Mouse (Mus musculus): ENCODE data around the gene Lhpp.

Gene Lhpp

DNA sequence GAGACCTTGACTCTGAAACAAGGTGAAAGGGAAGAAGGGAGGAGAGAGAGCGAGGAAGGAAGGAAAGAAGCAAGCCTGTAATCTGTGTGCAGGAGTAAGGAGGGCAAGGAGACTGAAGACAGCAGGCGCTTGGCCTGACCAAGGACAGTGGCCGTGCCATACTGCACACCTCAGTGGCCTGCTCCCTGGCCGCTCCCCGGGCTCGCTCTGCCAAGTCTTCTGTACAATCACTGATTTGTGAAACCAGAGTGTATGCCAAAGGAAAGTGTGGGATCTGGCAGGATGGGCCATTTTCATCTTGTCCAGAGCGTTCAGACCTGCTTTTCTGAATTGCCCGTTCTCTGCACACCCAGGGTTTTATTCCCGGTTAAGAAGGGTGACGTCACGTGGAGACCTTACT is 70.9 kb downstream of the Lhpp start:
- no peak for DNase-seq (ENCODE audit: low spot score in 2 of 2)

DNA sequence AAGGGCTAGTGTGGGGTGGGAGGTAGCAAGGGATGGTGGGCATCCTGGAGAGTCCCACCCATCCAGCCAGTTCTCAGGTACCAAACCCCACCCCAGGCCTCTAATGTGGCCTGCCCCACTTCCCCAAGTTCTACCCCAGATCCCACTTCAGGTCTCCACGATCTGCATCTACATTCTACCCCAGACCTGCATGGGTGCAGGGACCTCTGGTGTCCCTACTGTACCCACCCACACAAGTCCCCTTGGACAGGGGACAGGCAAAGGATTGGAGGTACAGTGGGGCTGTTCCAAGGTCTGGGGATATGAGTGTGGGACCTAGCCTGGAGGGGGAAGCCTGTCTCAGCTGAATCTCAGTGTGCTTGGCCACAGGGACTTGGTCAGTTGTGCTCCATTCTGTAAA is 71.4 kb downstream of the Lhpp start:
- no peak for DNase-seq (ENCODE audit: low spot score in 2 of 2)

DNA sequence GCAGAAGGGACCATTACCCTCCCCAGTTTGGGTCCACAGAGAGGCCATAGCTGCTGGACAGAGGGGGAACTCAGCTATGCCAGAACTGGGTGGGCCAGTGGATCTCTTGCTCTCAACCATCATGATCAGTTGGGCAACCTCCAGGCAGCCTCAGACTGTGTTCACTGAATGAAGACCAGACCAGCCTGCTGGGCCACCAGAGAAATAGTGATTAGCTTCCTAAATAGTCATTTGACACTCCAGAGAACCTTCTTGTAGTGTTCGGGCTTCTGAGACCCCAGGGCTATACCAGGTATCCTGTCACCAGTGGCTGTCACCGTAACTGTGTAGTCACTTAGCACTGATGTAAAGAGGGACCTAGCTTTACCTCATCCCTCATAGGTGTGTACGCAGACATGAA is 71.9 kb downstream of the Lhpp start:
- no peak for DNase-seq (ENCODE audit: low spot score in 2 of 2)

DNA sequence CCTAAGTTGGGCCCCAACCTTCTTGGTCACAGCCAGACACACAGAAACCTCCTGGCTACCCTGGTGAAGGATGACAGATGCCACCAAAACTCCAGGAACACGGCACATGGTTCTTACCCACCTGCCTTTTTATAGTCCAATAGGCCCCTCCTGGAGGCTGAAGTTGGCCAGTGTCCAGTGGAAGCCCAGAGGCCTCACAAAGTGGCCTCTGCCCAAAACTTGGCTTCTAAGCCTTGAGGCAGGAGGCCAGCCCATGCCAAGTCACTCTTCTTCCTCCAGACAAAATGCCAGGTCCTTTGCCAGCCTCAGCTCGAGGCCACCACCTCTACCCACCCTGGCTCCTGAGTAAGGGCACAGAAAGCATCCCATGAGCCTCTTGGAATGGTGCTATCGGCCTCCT is 72.5 kb downstream of the Lhpp start:
- no peak for DNase-seq (ENCODE audit: low spot score in 2 of 2)

DNA sequence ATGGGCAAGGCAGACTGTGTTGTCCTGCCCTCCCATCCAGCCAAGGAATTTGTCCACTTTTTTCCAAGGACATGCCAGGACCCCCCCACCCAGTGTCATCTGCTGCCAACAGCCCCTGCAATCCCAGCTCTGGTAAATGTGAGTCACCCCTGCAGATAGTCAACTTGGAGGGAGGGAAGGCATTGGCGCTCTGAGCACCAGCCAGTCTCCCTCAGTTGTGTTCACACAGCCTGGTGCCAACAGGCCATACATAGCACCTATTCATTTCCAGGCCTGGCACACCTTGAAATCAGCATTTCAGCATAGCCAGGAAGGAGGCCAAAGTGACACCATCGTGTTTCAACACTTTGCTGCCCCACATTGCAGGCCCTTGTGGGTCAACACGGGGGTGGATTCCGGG is 73.5 kb downstream of the Lhpp start:
- no peak for DNase-seq (ENCODE audit: low spot score in 2 of 2)

DNA sequence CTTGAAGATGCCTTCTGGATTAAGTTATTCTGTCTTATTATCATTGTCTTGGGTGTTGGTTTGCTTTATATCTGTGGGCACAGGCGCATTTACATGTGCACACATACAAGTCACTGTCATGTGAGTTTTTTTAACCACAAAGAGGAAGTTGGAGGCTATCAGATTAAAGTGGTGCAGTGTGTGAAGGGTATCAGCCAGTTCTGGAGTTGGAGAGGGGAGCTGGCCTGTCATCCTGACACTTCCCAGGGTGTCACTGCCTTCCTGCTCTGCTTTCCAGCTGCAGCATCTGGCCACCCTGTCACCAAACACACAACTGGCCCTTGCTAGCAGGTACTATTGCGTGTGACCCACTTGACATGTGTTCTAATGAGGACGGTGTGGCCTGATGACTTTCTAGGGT is 76.1 kb downstream of the Lhpp start:
- no peak for DNase-seq (ENCODE audit: low spot score in 2 of 2)

DNA sequence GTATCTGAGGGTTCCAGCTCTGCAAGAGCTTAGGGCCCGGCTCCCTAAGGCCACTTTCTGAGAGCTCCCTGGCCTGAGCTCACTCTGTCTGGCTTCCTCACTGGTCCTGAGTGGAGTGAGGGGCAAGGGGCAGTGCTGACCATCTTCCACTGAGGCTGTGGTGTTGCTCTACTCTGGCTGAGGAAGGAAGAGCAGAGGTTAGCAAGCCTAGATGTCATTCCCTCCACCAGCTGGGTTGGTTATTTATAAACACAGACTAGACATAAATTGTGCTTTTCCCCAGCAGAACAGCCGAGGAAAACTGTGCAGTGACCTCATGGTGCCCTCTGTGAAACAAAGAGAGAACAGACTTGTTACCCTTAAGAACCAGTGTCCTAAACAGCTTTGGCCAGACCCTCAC is 77.5 kb downstream of the Lhpp start:
- DNase-seq (ENCODE audit: low spot score in 2 of 2) = no peak

DNA sequence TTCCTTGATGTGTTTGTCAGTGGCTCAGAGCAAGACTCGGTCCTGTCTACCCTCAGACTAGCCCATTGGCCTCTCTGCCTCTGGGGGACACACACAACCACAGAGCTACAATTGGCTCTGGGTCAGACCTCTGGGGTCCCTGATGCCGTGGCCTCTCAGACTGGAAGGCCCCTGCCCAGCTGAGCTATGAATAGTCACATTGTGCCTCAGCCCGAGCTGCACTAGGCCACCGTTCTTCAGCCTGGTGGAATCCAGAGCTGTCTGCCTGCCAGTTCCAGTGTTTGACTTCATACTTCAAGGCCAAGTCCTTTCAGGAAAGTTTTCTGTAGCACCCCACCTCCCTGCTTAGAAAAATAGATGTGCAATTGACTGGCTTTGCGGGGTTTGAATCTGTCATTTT is 78.3 kb downstream of the Lhpp start:
- no peak for DNase-seq (ENCODE audit: low spot score in 2 of 2)

DNA sequence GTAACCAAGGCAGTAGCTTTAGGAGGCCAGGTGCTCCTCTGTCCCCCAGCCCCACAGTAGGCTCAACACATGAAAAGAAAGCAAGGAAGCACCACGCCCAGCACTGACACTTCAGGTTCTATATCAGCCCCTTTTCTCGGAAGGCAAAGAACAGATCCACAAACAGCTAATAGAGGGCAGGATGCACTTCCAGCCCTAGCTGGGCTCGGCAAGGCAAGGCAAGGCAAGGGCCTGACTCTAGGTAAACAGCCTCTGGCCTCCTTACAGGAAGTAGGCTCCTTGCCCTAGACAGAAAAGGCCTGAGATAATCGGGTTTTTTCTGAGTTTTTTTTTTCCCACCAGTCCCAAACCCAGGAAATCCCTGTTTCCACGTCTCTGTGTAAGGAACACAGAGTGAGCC is 79.3 kb downstream of the Lhpp start:
- DNase-seq (ENCODE audit: low spot score in 2 of 2) = no peak

DNA sequence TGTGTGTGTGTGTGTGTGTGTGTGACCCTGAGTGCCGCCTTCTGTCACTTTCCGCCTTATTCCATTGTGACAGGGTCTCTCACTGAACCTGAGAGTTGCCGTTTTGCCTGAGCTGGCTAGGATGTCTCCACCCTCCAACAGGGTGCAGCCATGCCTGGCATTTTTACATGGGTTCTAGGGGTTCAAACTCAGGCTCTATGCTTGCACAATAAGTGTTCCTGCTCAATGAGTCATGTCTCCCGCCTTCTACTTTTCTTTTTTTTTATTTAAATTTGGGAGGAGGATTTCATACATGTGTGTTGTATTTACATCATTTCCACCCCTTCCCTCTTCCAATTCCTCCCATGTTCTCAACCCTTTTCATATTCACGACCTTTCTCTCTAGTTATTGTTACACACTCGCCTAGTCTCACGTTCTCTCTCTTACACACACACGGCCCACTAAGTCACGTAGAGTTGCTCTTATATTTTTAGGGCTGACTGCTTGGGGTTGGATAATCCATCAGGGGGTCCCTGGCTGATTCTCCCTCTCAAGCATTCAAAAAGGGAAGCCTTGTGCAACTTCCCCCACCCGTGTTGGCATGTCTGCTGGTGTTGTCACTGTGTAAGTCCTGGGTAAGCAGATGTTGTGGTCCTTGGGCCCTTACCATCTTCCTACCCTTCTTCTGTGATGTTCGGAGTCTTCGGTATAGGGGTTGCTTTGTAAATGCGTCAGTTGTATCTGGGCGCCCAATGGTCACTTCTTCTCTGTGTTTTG is 80.5 kb downstream of the Lhpp start:
- DNase-seq (ENCODE audit: low spot score in 2 of 2) = no peak

DNA sequence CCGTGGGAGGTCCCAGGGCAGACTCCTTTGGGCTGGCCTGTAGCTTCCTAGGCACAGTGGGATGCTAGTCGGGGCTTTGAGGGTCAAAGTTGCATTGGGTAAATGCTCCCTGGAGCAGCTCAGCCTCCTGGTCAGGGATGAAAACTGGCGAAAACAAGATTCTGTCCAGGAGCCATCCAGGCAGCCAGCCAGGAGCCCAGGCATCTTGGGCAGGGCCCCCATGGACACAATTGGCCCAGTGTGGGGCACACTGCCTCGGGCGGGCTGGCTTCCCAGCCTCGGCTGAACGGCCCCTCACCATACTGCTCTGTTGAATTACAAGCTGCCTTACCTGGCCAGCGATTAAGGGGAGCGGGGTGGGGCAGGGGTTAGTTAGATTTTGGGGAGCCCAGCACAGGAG is 82.3 kb downstream of the Lhpp start:
- no peak for DNase-seq (ENCODE audit: low spot score in 2 of 2)

DNA sequence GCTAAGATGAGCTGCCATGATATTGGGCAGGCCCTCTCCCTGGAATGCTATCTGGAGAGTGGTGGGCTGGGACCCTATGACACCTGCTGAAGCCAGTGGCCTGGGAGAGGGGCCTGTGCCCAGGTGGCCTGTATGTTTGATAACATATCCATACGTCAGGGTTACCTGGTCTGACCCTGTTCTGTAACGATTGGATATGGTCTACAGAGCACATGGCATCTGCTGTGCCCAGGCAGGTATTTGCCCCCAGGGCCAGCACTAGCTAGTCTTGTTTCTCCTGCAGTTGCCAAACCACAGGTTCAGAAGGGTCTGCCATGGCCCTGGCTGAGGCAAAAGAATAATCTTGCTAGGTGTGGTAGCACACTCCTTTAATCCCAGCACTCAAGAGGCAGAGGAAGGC is 83.1 kb downstream of the Lhpp start:
- no peak for DNase-seq (ENCODE audit: low spot score in 2 of 2)

DNA sequence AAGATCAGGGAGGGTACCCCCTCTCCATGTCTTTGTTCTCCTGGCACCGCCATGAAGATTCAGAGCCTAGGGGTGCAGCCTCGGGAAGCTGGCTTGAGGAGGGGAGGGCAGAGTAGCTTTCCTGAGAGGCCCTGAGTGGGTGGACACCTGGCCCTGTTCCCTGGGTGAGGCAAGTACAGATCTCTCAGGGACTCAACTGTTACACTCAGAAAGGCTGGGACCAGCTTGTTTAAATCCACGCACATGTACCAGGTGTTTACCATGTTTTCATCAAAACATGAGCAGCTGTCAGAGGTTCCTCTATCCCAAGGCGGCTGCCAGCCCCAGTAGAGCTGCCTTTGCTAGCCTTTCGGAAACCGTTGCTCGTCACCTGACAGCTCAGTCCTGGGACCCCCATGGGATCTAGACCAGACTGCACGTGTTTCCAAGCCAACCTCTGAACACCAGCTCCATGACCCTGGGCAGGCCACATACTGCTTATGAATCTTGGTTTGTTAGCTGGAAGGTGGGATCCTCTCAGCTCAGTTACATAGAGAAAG is 86.9 kb downstream of the Lhpp start:
- DNase-seq (ENCODE audit: low spot score in 2 of 2) = peak in 1 of 2 experiments; percentile 29

DNA sequence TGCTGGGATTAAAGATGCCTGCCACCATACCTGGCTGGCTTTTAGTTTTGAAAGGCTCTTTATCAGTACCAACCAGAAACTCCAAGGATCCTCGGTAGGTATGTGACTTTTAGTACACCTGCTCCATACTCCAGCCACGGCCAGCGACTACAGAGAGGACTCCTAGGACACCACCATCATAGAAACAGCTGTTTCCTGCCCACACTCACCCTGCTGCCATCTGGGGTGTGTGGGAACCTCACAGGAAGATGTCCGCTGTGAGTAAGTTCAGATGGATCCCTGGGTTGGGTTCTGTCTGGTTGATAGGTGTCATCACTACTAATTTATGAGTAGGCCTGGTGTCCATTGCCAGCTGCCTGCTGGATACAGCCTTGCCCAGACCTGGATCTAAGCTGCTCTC is 88.3 kb downstream of the Lhpp start:
- peak in 1 of 2 experiments; percentile 20 for DNase-seq (ENCODE audit: low spot score in 2 of 2)

DNA sequence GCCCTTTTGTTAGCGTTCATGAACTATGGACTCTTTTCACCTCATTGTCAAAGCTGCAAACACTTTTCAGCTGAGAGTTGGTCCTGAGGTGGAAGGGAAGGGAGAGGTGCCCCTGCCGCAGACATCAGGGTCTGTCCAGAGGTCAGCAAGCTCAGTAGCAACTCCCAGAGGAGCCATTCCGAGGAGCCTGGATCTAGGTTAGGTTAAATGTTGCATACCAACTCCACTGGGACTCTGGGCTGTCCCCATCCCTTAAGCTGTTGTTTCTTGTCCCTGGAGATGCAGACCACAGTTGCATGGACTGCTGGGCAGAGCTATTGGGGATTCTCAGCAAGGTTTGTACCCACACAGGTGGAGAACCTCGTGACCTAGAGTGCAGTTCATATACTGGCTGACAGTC is 88.7 kb downstream of the Lhpp start:
- DNase-seq (ENCODE audit: low spot score in 2 of 2) = no peak

DNA sequence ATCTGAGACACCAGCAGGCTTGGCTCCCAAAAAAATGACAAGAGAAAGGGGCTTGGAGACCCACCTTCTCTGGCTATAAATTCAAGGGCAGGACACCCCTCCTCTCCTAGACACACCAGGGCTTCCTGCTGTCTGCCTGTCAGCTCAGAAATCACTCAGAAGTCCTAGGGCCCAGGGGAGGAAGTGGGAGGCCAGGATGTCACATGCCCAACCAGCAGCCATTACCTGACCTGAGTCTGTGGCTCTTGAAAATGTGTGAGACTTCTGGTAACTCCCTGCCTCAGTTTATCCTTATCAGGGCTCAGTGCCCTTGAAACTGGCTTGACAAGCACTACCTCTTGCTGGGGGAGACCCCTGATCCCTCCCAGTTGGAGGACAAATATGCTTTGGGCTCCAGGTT is 89.2 kb downstream of the Lhpp start:
- no peak for DNase-seq (ENCODE audit: low spot score in 2 of 2)

DNA sequence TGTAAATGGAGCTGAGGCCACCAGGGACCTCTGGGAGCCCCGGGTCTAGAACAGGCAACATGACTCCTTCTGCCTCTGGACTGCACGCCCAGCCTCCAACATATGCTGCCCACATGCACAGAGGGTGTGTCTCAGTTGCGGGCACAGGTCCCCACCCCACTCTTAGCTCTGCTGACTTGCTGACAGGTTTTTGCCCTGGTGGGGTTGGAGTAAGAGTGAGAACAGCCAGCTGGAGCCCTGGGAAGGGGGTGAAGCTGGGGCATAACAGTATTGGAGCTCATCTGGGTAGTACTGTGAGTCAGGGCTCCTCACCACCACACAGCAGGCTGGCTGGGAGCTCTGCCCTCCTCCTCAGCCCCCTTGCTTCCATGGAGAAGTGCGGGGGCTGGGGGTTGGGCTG is 89.7 kb downstream of the Lhpp start:
- no peak for DNase-seq (ENCODE audit: low spot score in 2 of 2)

DNA sequence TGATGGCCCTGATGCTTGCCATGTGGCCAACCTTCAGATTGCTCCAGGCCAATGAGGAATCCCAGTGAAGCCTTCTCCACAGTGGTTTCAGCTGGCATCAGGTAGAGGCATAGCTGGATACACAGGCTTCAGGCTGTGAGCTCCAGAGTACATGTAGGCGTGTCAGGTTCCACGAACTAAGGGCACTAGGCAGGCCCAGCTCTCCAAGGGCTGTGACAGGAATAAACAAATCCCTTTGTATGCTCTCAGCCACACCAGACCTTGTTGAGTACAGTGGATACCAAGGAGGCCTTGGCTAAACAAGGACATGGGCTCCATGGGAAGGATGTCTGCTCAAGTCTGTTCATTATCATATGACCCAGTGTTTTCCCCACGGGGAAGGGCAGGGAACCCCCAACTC is 91.0 kb downstream of the Lhpp start:
- no peak for DNase-seq (ENCODE audit: low spot score in 2 of 2)

DNA sequence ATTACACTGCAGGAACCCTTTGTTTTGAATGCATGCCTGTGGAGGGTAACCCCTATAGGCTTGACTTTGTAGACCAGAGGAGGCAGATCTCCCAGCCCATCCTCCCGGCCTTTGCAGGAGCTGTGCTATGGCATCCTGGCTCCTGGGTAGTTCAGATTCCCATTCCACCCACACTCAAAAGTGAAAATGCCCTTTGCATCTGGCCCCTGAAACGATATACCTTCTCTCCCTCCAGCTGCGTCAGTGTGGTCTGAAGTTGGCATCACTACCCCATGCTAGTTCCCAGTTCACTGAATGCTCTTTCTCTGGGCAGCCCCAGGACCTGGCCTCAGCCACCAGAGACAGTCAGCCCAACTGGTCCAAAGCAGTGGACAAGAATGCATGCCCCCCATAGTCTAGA is 91.6 kb downstream of the Lhpp start:
- no peak for DNase-seq (ENCODE audit: low spot score in 2 of 2)

DNA sequence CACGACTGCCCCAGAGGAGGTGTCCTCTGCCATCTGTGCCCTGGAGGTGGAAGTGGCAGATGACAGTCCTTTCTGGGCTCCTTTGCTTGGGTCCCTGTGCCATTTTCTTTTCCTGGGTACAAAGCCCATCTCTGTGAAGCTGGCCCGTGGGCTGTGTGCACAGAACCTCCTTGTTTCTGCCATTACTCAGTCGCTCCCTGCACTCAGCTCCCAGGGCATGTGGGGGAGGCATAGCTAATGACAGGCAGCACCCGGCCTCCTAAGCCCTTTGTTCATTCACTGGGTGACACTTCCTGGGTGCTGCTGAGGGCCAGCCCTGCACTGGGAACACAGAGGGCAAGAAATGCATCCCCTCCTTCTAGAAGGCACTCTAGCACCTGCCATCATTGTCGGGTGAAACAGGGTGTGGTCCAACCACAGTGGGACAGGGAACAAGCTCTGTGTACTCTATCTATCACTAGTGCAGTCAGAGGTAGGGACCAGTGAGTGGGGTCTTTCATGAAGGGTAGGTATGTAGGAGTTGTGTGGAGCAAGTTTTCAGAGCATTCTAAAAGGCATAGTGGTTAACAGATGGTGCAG is 92.1 kb downstream of the Lhpp start:
- no peak for DNase-seq (ENCODE audit: low spot score in 2 of 2)

DNA sequence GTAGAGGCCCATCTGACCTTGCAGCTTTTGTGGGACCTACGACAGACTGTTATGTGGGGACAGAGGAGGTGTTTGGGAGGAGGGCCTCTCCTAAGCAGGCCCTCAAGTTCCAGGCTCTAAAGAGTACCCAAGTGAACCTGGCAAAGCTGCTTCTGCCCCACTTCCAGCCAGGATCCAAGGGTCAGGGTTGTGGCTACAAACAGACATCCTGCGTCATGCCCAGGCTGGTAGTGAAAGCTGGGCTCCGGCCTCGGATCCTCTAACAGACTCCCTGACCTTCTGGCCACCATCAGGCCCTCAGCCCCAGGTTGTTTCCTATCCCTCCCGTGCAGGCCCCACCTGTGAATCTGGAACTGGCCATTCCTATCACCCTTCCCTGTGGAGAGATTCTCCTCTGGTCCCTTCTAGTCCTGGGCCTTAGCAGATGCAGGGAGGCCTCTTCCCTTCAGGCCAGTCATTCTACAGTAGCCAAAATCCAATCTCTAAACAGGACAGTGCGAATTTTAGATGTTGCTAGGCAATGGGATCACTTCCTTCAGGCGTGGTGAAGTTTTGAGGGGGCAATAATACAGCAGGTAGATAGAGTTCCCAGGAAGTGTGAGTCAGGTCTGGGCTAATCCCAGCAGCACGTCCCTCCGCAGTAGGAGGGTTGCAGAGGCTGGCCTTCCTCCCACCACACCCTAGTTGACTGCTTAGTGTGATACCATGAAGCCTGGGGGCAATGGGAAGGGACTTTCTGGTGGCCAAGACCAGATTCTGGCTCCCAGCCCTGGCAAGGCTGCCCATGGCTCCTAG is 93.3 kb downstream of the Lhpp start:
- DNase-seq (ENCODE audit: low spot score in 2 of 2) = no peak

DNA sequence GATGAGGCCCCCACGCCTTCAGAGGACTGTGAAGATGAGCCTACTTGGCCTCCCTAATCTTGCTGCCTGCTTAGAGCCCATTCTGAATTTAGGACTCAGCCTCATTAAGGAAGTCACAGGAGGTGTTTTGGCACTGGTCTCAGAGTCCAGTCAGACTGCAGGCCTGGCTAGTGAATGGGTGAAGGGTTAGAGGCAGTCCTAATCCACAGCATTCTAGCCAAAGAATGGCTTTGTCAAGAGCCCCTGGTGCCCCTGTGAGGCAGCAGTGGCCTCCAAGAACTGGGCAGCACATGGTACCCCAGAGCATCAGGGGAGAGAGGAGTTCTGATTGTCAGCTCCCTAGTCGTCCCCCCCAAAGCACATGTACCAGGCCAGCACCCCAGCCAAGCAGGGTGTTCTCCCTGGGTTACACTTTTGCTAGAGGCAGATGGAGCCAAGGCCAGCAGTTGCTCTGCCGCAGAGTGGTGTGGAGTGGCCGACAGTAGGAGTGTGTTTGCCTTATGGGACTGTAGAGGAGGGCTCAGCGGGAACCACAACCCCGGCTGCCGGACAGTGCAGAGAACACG is 94.0 kb downstream of the Lhpp start:
- DNase-seq (ENCODE audit: low spot score in 2 of 2) = no peak

DNA sequence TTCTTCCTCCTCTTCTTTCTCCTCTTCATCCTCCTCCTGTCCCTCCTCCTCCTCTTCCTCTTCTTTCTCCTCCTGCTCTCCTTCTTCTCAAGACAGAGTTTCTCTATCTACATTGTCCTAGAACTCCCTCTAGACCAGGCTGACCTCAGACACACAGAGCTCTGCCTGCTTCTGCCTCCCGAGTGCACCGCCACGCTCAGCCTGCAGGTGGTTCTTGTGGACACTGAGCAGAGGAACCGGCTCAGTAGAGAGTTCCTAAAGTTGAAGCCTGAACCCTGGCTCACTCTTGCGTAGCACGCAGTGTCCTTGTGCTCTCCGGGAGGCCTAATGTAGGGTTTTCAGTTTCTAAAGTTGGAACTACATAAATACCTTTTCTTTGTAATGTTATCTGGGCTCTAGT is 94.7 kb downstream of the Lhpp start:
- peak in 1 of 2 experiments; percentile 32 for DNase-seq (ENCODE audit: low spot score in 2 of 2)

Measured in thymus, postnatal 10 days (tissue).